Mouse (Mus musculus) cerebellum, adult 2 months (tissue): ENCODE results near the gene Olfr374. TPM values are rescaled to one million over a fixed set of nuclear protein-coding genes. Genes with fewer than 3 reads are reported as not detected.

ENCODE experiments used
- DNase-seq, 2 experiments: peaks; one replicate each; pipeline ENCODE4 v3.0.0; 2021
- H3K27ac ChIP-seq: fragments of 200-500 bp; 2 replicates; pipeline ENCODE4 v1.5.1; 2012; ENCODE audit warnings: low read length, control low read depth, inconsistent platforms; ENCODE audit not compliant: insufficient read depth
- H3K27me3 ChIP-seq: fragments of 200-500 bp; 2 replicates; pipeline ENCODE4 v1.6.1; 2012; ENCODE audit warnings: inconsistent platforms, mild to moderate bottlenecking, low read length, moderate library complexity; ENCODE audit not compliant: control insufficient read depth, insufficient read depth
- H3K4me1 ChIP-seq: fragments of 200-500 bp; 2 replicates; pipeline ENCODE4 v1.6.1; 2011; ENCODE audit warnings: low read length; ENCODE audit not compliant: control insufficient read depth, insufficient read depth
- H3K4me3 ChIP-seq: fragments of 200-500 bp; replicated peaks from 2 replicates; pipeline ENCODE3; 2011; ENCODE audit warnings: mild to moderate bottlenecking, low read depth, low read length, control low read depth; ENCODE audit not compliant: insufficient read depth
- CTCF ChIP-seq: fragments of 200-500 bp; IDR thresholded peaks from 2 replicates; pipeline ENCODE4 v1.5.1; 2011; ENCODE audit warnings: low read depth, mild to moderate bottlenecking, control low read depth, low read length, moderate library complexity, borderline replicate concordance; ENCODE audit not compliant: insufficient read depth
- POLR2A ChIP-seq: fragments of 200-500 bp; IDR thresholded peaks from 2 replicates; pipeline ENCODE4 v1.6.1; 2011; ENCODE audit warnings: low read length, control low read depth, borderline replicate concordance; ENCODE audit not compliant: insufficient read depth
- WGBS: fragments of 180-500 bp; shearing (Covaris S2); methylation state at CpG from one replicate; pipeline ENCODE4 v1.1.7; 2018; 5-methylcytosine and 5-hydroxymethylcytosine counted together
- polyA plus RNA-seq: library from polyadenylated mRNA; depleted of rRNA; stranded (reverse); fragments of >200 nt; gene quantifications from 2 replicates; pipeline ENCODE4 v1.2.3, GENCODE M21; 2012

The Olfr374 gene
- polyA plus RNA-seq, 1 experiment: not detected

DNA sequence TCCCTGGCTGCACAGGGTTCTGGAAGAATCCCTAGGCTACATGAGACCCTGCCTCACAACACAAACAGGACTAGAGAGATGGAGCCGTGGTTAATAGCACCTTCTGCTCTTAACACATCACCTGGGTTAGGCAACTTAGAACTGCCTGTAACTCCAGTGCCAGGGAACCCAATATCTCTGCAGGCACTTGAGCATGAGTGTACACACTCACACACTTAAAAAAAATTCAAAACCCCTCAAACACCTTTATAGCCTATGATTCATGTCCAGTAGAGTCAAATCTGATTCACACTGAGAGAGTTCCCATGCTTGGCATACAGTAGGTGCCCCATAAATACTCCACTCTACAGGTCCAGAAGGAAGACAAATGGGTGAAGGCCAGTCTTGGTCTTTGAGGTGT lies 25.6 kb downstream of the Olfr374 start:
- no peak overlapping the region for H3K4me3 ChIP-seq
- no peaks in the 10 kb centered on the region for H3K4me1 ChIP-seq
- H3K27ac ChIP-seq: no peak overlapping the region
- WGBS: 83% methylated on average over 1 of the region's 1 CpGs
- no peaks in the 10 kb centered on the region for H3K27me3 ChIP-seq
- no peak for TF ChIP-seq POLR2A
- no peak for TF ChIP-seq CTCF
- DNase-seq: no peak

DNA sequence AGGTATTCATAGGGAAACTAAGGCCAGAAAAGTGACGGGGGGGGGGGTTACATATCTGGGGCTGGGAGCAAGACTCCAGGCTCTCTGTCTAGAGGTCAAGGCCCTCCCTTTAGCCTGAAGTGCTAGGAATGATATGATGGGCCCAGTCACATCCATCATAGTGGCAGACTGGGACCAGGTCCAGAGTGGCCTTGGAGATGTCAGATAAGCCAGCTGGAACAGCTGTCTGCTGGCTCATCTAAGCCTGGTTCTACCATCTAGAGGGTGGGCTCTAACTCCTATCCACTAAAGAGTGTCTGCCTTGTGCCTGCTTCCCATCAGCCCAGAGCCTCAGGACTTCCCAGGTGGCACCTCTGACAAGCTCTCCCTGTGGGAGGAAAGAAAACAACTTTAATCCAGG lies 26.1 kb downstream of the Olfr374 start:
- no peak for TF ChIP-seq POLR2A
- TF ChIP-seq CTCF: no peak
- no peak overlapping the region for H3K27ac ChIP-seq
- no peaks in the 10 kb centered on the region for H3K4me1 ChIP-seq
- no peak for DNase-seq
- 88% methylated on average over 1 of the region's 1 CpGs for WGBS
- no peak overlapping the region for H3K4me3 ChIP-seq
- H3K27me3 ChIP-seq: no peaks in the 10 kb centered on the region

DNA sequence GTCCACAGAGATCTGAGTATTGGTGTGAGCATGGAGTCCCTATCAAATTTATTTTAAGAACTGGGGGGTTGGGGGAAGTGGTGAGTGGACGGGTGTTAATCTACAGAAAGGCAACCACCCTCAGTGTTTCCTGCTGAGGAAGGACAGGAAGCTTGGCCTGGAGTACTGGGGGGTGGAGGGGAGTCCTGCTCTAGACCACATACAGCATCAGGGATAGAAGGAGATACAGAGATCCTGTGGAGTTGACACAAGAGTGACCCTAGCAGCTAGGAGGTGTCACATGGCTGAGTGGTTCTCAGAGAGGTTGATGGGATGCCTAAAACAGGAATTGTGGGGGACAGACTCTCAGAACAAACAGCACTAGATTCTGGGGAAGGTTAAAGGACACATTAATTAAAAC lies 26.7 kb downstream of the Olfr374 start:
- 76% methylated on average over 1 of the region's 1 CpGs for WGBS
- Histone ChIP-seq H3K27me3 (no peaks in the 10 kb centered on the region), H3K27ac (no peak overlapping the region), H3K4me1 (no peaks in the 10 kb centered on the region), H3K4me3 (no peak overlapping the region)
- no peak for DNase-seq
- TF ChIP-seq CTCF (no peak), POLR2A (no peak)

DNA sequence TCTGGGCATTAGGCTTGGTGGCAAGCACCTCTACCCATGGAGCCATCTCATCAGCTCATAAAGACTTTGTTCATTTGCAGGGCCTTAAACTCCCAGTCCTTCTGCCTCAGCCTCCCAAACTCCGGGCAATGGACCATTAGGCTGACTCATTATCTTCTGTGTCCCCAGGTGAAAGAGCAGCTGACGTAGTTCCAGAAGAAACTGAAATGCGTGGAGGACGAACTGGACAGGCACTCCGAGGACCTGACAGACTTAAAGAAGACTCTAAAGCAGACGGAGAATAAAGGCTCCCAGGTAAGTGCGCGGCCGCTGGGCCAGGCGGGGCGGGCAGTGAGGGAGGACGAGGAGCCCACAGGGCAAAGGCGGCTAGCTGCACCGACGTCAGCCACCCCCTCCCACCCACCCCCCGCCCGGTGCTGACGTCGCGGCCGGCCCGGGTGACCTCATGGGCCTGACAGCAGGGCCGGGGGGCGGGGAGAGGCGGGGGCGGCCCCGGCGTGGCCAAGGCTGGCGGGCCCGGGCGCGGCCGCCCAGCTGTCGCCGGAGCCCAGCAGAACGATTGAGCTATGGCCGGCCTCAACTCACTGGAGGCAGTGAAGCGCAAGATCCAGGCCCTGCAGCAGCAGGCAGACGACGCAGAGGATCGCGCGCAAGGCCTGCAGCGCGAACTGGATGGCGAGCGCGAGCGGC lies 28.1 kb downstream of the Olfr374 start, which contains the start of gene Tpm4:
Tpm4 (plus strand) TSS at position 220 of the 690 bp plus-strand sequence.
- TF ChIP-seq POLR2A: peak; percentile 33
- no peak for TF ChIP-seq CTCF
- WGBS: under 1% methylated on average over 47 of the region's 49 CpGs
- H3K27me3 ChIP-seq: no peaks in the 10 kb centered on the region
- DNase-seq: peak; percentile 77 to 79
- H3K4me3 ChIP-seq: peak within 1 kb of the TSS; percentile 74
- H3K4me1 ChIP-seq: no peaks in the 10 kb centered on the region
- H3K27ac ChIP-seq: peak within 1 kb of the TSS; percentile 66

DNA sequence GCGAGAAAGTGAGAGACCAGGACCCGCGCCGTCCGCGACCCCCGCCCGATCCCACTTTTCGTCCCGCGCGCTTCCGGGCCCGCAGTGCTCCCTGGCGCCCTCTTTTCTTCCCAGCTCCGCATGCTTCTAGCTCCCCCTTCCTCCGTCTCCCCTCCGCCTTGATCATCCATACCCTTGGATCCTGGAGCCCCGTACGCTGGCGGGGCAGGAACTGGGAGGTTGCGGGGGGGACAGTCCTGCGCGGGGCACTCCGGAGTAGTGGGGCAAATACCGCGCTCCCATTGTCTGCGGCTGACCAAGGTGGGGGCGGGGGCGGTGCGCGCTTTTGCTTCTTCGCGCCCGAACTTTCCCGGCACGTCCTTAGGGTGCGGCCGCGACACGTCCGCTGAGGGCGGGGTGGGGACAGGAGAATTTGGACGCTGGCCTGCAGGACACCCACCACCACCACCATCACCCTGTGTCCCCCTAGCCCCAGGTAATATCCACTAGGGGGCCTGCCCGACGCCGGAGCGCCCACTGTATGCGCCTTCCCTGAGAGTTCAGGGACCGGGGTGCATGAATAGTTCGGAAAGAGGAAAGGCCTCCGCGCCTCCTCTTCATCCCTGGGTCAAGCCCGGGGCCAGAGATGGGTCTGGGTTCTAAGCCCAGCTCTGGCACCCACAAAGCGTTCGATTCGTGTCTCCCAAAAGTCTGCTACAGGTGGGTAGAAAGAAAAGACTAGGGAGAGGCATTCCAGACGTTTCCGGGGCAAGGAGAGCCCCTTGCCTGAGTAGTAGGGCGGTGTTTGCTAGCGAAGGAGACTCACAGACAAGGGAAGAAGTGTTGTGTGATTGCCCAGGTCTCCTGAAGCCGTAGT lies 28.8 kb downstream of the Olfr374 start:
- Histone ChIP-seq H3K4me3 (peak overlapping the region; percentile 74), H3K27me3 (no peaks in the 10 kb centered on the region), H3K4me1 (no peaks in the 10 kb centered on the region), H3K27ac (peak overlapping the region; percentile 28; the same call in 1 of the 2 replicates)
- DNase-seq: peak; percentile 39 to 51
- TF ChIP-seq POLR2A (no peak), CTCF (no peak)
- under 1% methylated on average over 62 of the region's 62 CpGs for WGBS

DNA sequence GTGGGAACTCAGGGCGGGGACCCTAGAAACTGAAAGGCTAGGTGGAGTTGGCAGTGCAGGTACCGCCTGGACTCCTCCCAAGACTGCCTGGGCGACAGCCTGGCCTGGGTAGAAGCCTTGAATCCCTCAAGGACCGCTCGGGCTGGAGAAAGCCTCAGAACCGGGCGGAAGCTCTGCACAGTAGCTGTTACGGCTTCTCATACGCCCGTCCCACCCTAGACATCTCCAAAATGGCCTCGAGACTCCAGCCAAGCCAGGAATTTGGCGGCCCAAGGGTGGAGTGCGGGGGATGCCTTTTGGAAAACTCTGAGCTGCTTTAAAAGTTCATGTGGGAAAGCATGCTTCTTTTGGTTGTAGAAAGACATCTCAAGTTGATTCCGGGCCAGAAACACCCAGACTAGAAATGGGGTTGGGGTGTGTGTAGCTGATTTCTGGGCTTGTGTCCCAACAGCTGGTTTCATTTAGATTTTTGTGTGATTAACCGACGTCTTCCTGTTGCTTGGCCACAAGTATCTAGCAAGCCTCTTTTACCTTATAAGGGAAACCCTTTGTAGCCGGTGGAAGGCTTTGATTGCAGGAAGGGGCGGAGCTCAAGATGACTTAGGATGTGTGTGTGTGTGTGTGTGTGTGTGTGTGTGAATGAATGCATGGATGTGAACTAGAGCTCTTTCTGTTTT lies 29.6 kb downstream of the Olfr374 start:
- peak overlapping the region; percentile 74 for H3K4me3 ChIP-seq
- H3K27me3 ChIP-seq: no peaks in the 10 kb centered on the region
- no peaks in the 10 kb centered on the region for H3K4me1 ChIP-seq
- peak; percentile 53 to 56 for DNase-seq
- no peak for TF ChIP-seq POLR2A
- no peak for TF ChIP-seq CTCF
- H3K27ac ChIP-seq: peak overlapping the region; percentile 28; the same call in 1 of the 2 replicates
- WGBS: 6% methylated on average over 18 of the region's 18 CpGs

DNA sequence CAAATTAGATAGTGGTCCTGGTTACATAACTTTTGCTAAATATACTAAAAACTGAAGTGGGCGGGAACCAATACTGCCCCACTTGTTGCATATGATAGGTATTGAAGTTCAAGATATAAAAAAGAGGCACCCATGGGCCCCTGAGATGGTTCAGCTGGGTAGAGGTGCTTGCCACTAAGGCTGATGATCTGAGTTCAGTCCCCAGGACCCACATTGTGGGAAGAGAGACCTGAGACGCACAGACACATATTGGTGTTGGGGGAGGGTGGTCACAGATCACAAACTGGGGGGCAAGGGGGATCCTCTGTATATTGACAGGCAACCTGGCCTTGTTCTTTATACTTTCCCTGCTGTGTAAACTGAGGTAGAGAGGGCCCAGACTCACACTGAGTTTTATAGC lies 30.6 kb downstream of the Olfr374 start:
- no peak overlapping the region for H3K27ac ChIP-seq
- no peak for TF ChIP-seq POLR2A
- TF ChIP-seq CTCF: no peak
- no peak for DNase-seq
- 87% methylated on average over 2 of the region's 2 CpGs for WGBS
- H3K27me3 ChIP-seq: no peaks in the 10 kb centered on the region
- no peaks in the 10 kb centered on the region for H3K4me1 ChIP-seq
- no peak overlapping the region for H3K4me3 ChIP-seq
